Comparison of ENCODE assay signal across 8 mouse cellular contexts in the genomic region with DNA sequence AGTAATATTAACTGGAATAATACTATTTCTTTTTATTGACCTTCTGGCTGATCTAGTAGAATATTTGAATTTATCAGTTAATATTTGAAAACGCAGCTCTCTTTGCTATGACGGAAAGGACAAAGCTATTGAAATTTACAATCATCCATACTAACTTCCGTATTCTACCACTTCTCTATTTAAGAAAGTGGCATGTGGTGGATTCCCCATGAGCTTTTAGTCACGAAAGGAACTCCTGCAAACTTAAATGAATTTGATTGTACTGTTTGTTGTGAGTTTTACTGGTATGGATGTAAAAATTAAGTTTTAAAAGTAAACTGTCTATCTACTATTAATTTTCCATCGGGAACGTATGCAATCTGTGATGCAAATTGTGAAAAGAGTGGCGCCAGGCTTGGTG. TPM values are rescaled to one million over a fixed set of nuclear protein-coding genes. Genes with fewer than 3 reads are reported as not detected.
A peak's percentile ranks its signal among the peaks of the same experiment; 100 is the strongest.
DNase-seq lines count a peak whose midpoint lies in the region; ATAC-seq lines count a peak whose summit lies in the region.

No protein-coding gene starts in this region.

- no peak for ATAC-seq in kidney, embryonic 16.5 days (ENCODE audit: low FRiP score, low TSS enrichment)
- ATAC-seq in intestine, embryonic 14.5 days (replicated peaks; ENCODE audit: low FRiP score, low TSS enrichment, low read depth) = no peak

- no peak overlapping the region for H3K27ac ChIP-seq in kidney, embryonic 16.5 days (ENCODE audit: low read length)
- no peak overlapping the region for H3K27ac ChIP-seq in brown adipose tissue, adult 24 weeks (replicated peaks; ENCODE audit: low read depth, low read length)
- no peak overlapping the region for H3K27ac ChIP-seq in intestine, embryonic 14.5 days (ENCODE audit: low read depth)

- H3K9ac ChIP-seq in kidney, embryonic 16.5 days (replicated peaks; ENCODE audit: low read length) = peak overlapping the region; percentile 70; the same call in 1 of the 2 replicates
- H3K9ac ChIP-seq in intestine, embryonic 14.5 days (ENCODE audit: low read length) = peak overlapping the region; percentile 51

- 39% methylated on average over 7 of the region's 7 CpGs for WGBS in kidney, embryonic 16.5 days
- WGBS in intestine, embryonic 14.5 days = 37% methylated on average over 7 of the region's 7 CpGs

- peaks cover 21% of the 10 kb centered on the region for H3K4me1 ChIP-seq in kidney, embryonic 16.5 days (ENCODE audit: insufficient read depth, low read length)
- H3K4me1 ChIP-seq in brown adipose tissue, adult 24 weeks (ENCODE audit: control insufficient read depth, insufficient read depth, insufficient read length, low read length) = no peaks in the 10 kb centered on the region; the same call in 1 of the 2 replicates
- peaks cover 12% of the 10 kb centered on the region for H3K4me1 ChIP-seq in intestine, embryonic 14.5 days (replicated peaks; ENCODE audit: control insufficient read depth, insufficient read depth, low read length)

- H3K36me3 ChIP-seq in kidney, embryonic 16.5 days (ENCODE audit: insufficient read depth, low read length) = no peaks in the 10 kb centered on the region
- H3K36me3 ChIP-seq in intestine, embryonic 14.5 days (ENCODE audit: control insufficient read depth, insufficient read depth, low read length) = no peaks in the 10 kb centered on the region

- DNase-seq in kidney, adult 18-20 months = no peak
- no peak for DNase-seq in intestine, embryonic 14.5 days (ENCODE audit: low spot score)
- peak; percentile 31 for DNase-seq in naive thymus-derived CD4-positive, alpha-beta T cell, adult 2 months (ENCODE audit: low read depth)
- no peak for DNase-seq in urinary bladder, postnatal 14 days (ENCODE audit: low spot score)
- DNase-seq in layer of hippocampus, postnatal 25 days (ENCODE audit: extremely low spot score in 1 of 2, low spot score in 1 of 2) = no peak
- DNase-seq in cerebellum, adult 8-10 months = no peak

- H3K4me2 ChIP-seq in kidney, embryonic 16.5 days (replicated peaks; ENCODE audit: low read depth, low read length) = peak overlapping the region; percentile 87
- H3K4me2 ChIP-seq in intestine, embryonic 14.5 days (ENCODE audit: low read length) = peak overlapping the region; percentile 81

- peak overlapping the region; percentile 53 for H3K4me3 ChIP-seq in kidney, embryonic 16.5 days (ENCODE audit: low read length)
- H3K4me3 ChIP-seq in brown adipose tissue, adult 24 weeks (ENCODE audit: insufficient read depth, low read depth, low read length) = peak overlapping the region; percentile 74
- H3K4me3 ChIP-seq in intestine, embryonic 14.5 days (ENCODE audit: low read depth, low read length) = peak overlapping the region; percentile 59

- no peaks in the 10 kb centered on the region for H3K9me3 ChIP-seq in kidney, embryonic 16.5 days (ENCODE audit: low read length)
- no peaks in the 10 kb centered on the region for H3K9me3 ChIP-seq in intestine, embryonic 14.5 days (ENCODE audit: control insufficient read depth, low read length)

- H3K27me3 ChIP-seq in kidney, embryonic 16.5 days (ENCODE audit: insufficient read depth, low read length) = no peaks in the 10 kb centered on the region
- no peaks in the 10 kb centered on the region for H3K27me3 ChIP-seq in intestine, embryonic 14.5 days (replicated peaks; ENCODE audit: control insufficient read depth, insufficient read depth, low read length)

RNA-seq across cellular contexts. Expression of gene Zfp52, which starts 0.8 kb away (rescaled TPM):
- 4.9 and 5.2 TPM in 2 replicates for polyA plus RNA-seq in kidney, embryonic 16.5 days (2015; fragmentation: Nextera tagmentation; extraction: Ambion mirVana)
- 5.0 and 6.8 TPM in 2 replicates for polyA plus RNA-seq in brown adipose tissue, adult 24 weeks (2012; ENCODE audit: insufficient read depth, insufficient read length, missing spikeins)
- polyA plus RNA-seq in intestine, embryonic 14.5 days (2014; fragmentation: Nextera tagmentation; extraction: Ambion mirVana) = 2.9 and 3.2 TPM in 2 replicates
- total RNA-seq in layer of hippocampus, postnatal 25 days (2021) = 1 to 10 TPM; 6.0 to 6.7 TPM

RNA-seq across cellular contexts. Expression of gene Zfp948, which starts 30.7 kb away (rescaled TPM):
- 20.5 and 20.6 TPM in 2 replicates for polyA plus RNA-seq in kidney, embryonic 16.5 days (2015; fragmentation: Nextera tagmentation; extraction: Ambion mirVana)
- polyA plus RNA-seq in brown adipose tissue, adult 24 weeks (2012; ENCODE audit: insufficient read depth, insufficient read length, missing spikeins) = 4.5 and 8.5 TPM in 2 replicates
- 24.7 and 28.5 TPM in 2 replicates for polyA plus RNA-seq in intestine, embryonic 14.5 days (2014; fragmentation: Nextera tagmentation; extraction: Ambion mirVana)
- total RNA-seq in layer of hippocampus, postnatal 25 days (2021) = 10 to 100 TPM; 11.8 to 13.0 TPM

RNA-seq across cellular contexts. Expression of gene Zfp53, which starts 47.3 kb away (rescaled TPM):
- 11.4 and 12.3 TPM in 2 replicates for polyA plus RNA-seq in kidney, embryonic 16.5 days (2015; fragmentation: Nextera tagmentation; extraction: Ambion mirVana)
- polyA plus RNA-seq in brown adipose tissue, adult 24 weeks (2012; ENCODE audit: insufficient read depth, insufficient read length, missing spikeins) = 3.1 and 3.6 TPM in 2 replicates
- 13.3 and 13.7 TPM in 2 replicates for polyA plus RNA-seq in intestine, embryonic 14.5 days (2014; fragmentation: Nextera tagmentation; extraction: Ambion mirVana)
- total RNA-seq in layer of hippocampus, postnatal 25 days (2021) = 1 to 10 TPM; 4.2 TPM
